Mouse (Mus musculus) ES-Bruce4 (cell line): ENCODE data around the gene Vmn2r86.
"Not testable (repeated sequence)": the region's sequence is repeated elsewhere in the genome, so short reads cannot be mapped to it uniquely, and the experiment has no call there.

Experiments
- CTCF ChIP-seq: IDR thresholded peaks from one replicate; pipeline ENCODE4 v1.8.1; 2011; ENCODE audit warnings: low read depth, low read length
- POLR2A ChIP-seq: IDR thresholded peaks from one replicate; pipeline ENCODE4 v1.8.1; 2011; ENCODE audit warnings: low read length; ENCODE audit not compliant: insufficient read depth

- TF ChIP-seq CTCF, POLR2A: not testable (repeated sequence)
Measured at GRCm38 (mm10) chr10:130434185-130434898, 21.5 kb downstream of the Vmn2r86 start.
